Mouse (Mus musculus): ENCODE results near the gene Chd3. TPM values are rescaled to one million over a fixed set of nuclear protein-coding genes. Genes with fewer than 3 reads are reported as not detected.

Gene Chd3
- total RNA-seq, 2 experiments from 2014 or later = 504 to 538 TPM

GRCm38 (mm10) chr11:69367616-69368355 lies 1.4 kb downstream of the Chd3 start:
- DNase-seq (ENCODE audit: extremely low spot score in 1 of 2, low spot score in 1 of 2) = no peak

- peak in 1 of 2 experiments; percentile 22 for DNase-seq (ENCODE audit: extremely low spot score in 1 of 2, low spot score in 1 of 2)
Measured at GRCm38 (mm10) chr11:69366855-69367615, 2.2 kb downstream of the Chd3 start.

GRCm38 (mm10) chr11:69366157-69366854 lies 2.9 kb downstream of the Chd3 start:
- DNase-seq (ENCODE audit: extremely low spot score in 1 of 2, low spot score in 1 of 2) = peak; percentile 86 to 93

GRCm38 (mm10) chr11:69365722-69366121 lies 3.5 kb downstream of the Chd3 start:
- DNase-seq (ENCODE audit: extremely low spot score in 1 of 2, low spot score in 1 of 2) = no peak

GRCm38 (mm10) chr11:69364910-69365309 lies 4.3 kb downstream of the Chd3 start:
- DNase-seq (ENCODE audit: extremely low spot score in 1 of 2, low spot score in 1 of 2) = peak; percentile 78 to 89

- no peak for DNase-seq (ENCODE audit: extremely low spot score in 1 of 2, low spot score in 1 of 2)
Measured at GRCm38 (mm10) chr11:69364376-69364775, 4.8 kb downstream of the Chd3 start.

GRCm38 (mm10) chr11:69362479-69362878 lies 6.7 kb downstream of the Chd3 start:
- DNase-seq (ENCODE audit: extremely low spot score in 1 of 2, low spot score in 1 of 2) = no peak

GRCm38 (mm10) chr11:69362021-69362420 lies 7.2 kb downstream of the Chd3 start:
- DNase-seq (ENCODE audit: extremely low spot score in 1 of 2, low spot score in 1 of 2) = no peak

- no peak for DNase-seq (ENCODE audit: extremely low spot score in 1 of 2, low spot score in 1 of 2)
Measured at GRCm38 (mm10) chr11:69357690-69358089, 11.5 kb downstream of the Chd3 start.

- no peak for DNase-seq (ENCODE audit: extremely low spot score in 1 of 2, low spot score in 1 of 2)
Measured at GRCm38 (mm10) chr11:69356544-69356943, 12.7 kb downstream of the Chd3 start.

- no peak for DNase-seq (ENCODE audit: extremely low spot score in 1 of 2, low spot score in 1 of 2)
Measured at GRCm38 (mm10) chr11:69346441-69346840, 22.8 kb downstream of the Chd3 start.

GRCm38 (mm10) chr11:69340161-69341131 lies 28.8 kb downstream of the Chd3 start, which contains the start of gene Rnf227:
TSS of gene Rnf227 (plus strand) at chr11:69340461.
- DNase-seq (ENCODE audit: extremely low spot score in 1 of 2, low spot score in 1 of 2) = peak; percentile 64 to 81

GRCm38 (mm10) chr11:69334796-69335195 lies 34.4 kb downstream of the Chd3 start:
- DNase-seq (ENCODE audit: extremely low spot score in 1 of 2, low spot score in 1 of 2) = no peak

GRCm38 (mm10) chr11:69333922-69334321 lies 35.3 kb downstream of the Chd3 start:
- DNase-seq (ENCODE audit: extremely low spot score in 1 of 2, low spot score in 1 of 2) = no peak

- DNase-seq (ENCODE audit: extremely low spot score in 1 of 2, low spot score in 1 of 2) = no peak
Measured at GRCm38 (mm10) chr11:69332713-69333253, 36.4 kb downstream of the Chd3 start.

- DNase-seq (ENCODE audit: extremely low spot score in 1 of 2, low spot score in 1 of 2) = peak; percentile 65 to 77
Measured at GRCm38 (mm10) chr11:69331929-69332405, 37.2 kb downstream of the Chd3 start.

- DNase-seq (ENCODE audit: extremely low spot score in 1 of 2, low spot score in 1 of 2) = no peak
Measured at GRCm38 (mm10) chr11:69331152-69331551, 38.1 kb downstream of the Chd3 start.

GRCm38 (mm10) chr11:69328517-69328916 lies 40.7 kb downstream of the Chd3 start:
- no peak for DNase-seq (ENCODE audit: extremely low spot score in 1 of 2, low spot score in 1 of 2)

- DNase-seq (ENCODE audit: extremely low spot score in 1 of 2, low spot score in 1 of 2) = no peak
Measured at GRCm38 (mm10) chr11:69327648-69328047, 41.6 kb downstream of the Chd3 start.

- no peak for DNase-seq (ENCODE audit: extremely low spot score in 1 of 2, low spot score in 1 of 2)
Measured at GRCm38 (mm10) chr11:69327157-69327442, 42.1 kb downstream of the Chd3 start.

All from layer of hippocampus, postnatal 25 days (tissue).